Mouse (Mus musculus) MEL (cell line): ENCODE measurements around the gene Gm4131.

Experiments
- CTCF ChIP-seq, 3 experiments: IDR thresholded peaks in 2 of 3; conservative IDR thresholded peaks in 1 of 3; 2 replicates each; pipeline ENCODE4 v1.5.1; 2011 to 2012; ENCODE audit warnings: low read length in 3 of 3, low read depth in 2 of 3, mild to moderate bottlenecking in 2 of 3, improper control_type of control experiment in 1 of 3, inconsistent platforms in 1 of 3, mixed read lengths in 1 of 3, moderate library complexity in 1 of 3; ENCODE audit not compliant: control insufficient read depth in 1 of 3, insufficient read depth in 1 of 3, poor library complexity in 1 of 3, severe bottlenecking in 1 of 3
- EP300 ChIP-seq, 2 experiments: IDR thresholded peaks; 2 replicates each; pipeline ENCODE4 v1.6.1; 2011; ENCODE audit warnings: improper control_type of control experiment in 2 of 2, low read length in 2 of 2, low read depth in 1 of 2, mild to moderate bottlenecking in 1 of 2

DNA sequence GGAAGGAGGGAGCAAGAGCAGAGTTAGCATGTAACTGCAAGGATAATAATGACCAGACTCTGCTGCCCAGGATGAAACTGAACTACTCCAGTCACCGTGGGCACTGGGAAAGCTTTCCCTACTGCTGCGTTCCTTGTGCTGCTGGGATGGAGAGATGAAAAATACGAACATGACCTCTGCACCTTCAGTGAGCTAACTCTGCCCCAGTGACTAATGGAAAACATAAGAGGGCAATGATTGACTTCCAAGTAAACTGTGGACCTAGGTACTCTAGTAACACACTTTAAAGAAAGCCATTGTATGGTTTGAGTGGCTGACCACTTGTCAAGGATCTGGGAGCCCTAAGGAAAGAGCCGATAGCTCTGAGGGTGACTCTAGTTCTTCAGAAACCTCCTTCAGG, 128.5 kb downstream of the Gm4131 start:
- TF ChIP-seq CTCF (IDR thresholded peaks at IDR 0.05 in 2 of 3, conservative IDR thresholded peaks at IDR 0.05 in 1 of 3; ENCODE audit: control insufficient read depth in 1 of 3, insufficient read depth in 1 of 3, low read depth in 2 of 3, low read length in 3 of 3, poor library complexity in 1 of 3, severe bottlenecking in 1 of 3) = no peak
- TF ChIP-seq EP300 (IDR thresholded peaks at IDR 0.05; ENCODE audit: low read depth in 1 of 2, low read length in 2 of 2) = no peak
